In the genomic region with DNA sequence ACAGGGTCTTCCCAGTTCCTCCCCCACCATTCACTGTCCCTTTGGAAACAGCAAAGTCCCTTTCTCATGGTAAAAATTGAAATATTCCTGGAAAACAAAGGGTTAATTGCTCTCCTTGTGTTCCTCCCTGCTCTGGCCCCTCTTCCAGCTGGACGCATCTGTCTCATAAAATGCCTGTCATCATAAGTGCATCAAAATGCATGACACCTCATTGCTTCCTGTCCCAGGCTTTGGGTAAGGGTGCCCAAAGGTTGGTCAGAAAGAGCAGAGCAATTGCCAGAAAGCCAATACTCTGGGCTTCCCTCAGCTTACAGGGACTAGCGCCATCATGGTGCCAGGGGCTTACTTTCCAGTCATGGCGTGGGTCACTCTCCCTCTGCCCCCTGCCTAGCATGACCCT, we compare ENCODE assay signal across 14 mouse cellular contexts. TPM values are rescaled to one million over a fixed set of nuclear protein-coding genes. Genes with fewer than 3 reads are reported as not detected.
A peak's percentile ranks its signal among the peaks of the same experiment; 100 is the strongest.
DNase-seq lines count a peak whose midpoint lies in the region; ATAC-seq and TF ChIP-seq lines count a peak whose summit lies in the region.
"Had no signal": no experiment of that assay in that cellular context is flagged by ENCODE, and none has a peak within 500 bp of the region (broad histone marks: within the 10 kb centered on the region; RNA-seq: fewer than 3 reads in every experiment).

No protein-coding gene starts in this region.

- no peaks in the 10 kb centered on the region for H3K9me3 ChIP-seq in heart, embryonic 15.5 days (replicated peaks)
- H3K9me3 ChIP-seq in lung, embryonic 14.5 days (ENCODE audit: low read depth, low read length): no peaks in the 10 kb centered on the region
- H3K9me3 ChIP-seq: liver, embryonic 12.5 days; midbrain, embryonic 13.5 days had no signal

- H3K27ac ChIP-seq in heart, embryonic 15.5 days: peak overlapping the region; percentile 84
- H3K27ac ChIP-seq in lung, embryonic 14.5 days (ENCODE audit: low read depth): peak overlapping the region; percentile 93
- H3K27ac ChIP-seq: liver, embryonic 12.5 days; midbrain, embryonic 13.5 days had no signal

- no peak for DNase-seq in heart, postnatal 14 days
- DNase-seq in lung, embryonic 14.5 days: peak; percentile 86
- DNase-seq in lung, adult 2 months: no peak
- peak; percentile 20 to 45 for DNase-seq in heart, postnatal 10 days
- DNase-seq in lung, postnatal 4 days: peak; percentile 49 to 61
- no peak for DNase-seq in layer of hippocampus, adult 9-10 months (ENCODE audit: low spot score)
- no peak for DNase-seq in gastrocnemius, postnatal 4 days (ENCODE audit: low spot score in 2 of 2)
- DNase-seq: cerebellum, adult 8-10 months; layer of hippocampus, postnatal 36 days; right cerebral cortex, postnatal 25 days had no signal

- no peak for TF ChIP-seq POLR2A in lung, adult 2 months (IDR thresholded peaks at IDR 0.05; ENCODE audit: borderline replicate concordance, extremely low read depth, low read depth, low read length)

- 0 out of 2 replicates have a peak overlapping the region, but pooled peaks have one; percentile 2 for H3K9ac ChIP-seq in heart, embryonic 15.5 days
- H3K9ac ChIP-seq in lung, embryonic 14.5 days: no peak overlapping the region
- H3K9ac ChIP-seq: liver, embryonic 12.5 days; midbrain, embryonic 13.5 days had no signal

- no peak for ATAC-seq in heart, embryonic 15.5 days (replicated peaks; ENCODE audit: insufficient number of reproducible peaks, insufficient read depth, low FRiP score, low read depth)
- peak; percentile 68 for ATAC-seq in lung, embryonic 14.5 days (ENCODE audit: insufficient read depth)
- ATAC-seq: midbrain, embryonic 13.5 days had no signal

- peaks cover 71% of the 10 kb centered on the region for H3K4me1 ChIP-seq in heart, embryonic 15.5 days (replicated peaks)
- peaks cover 27% of the 10 kb centered on the region for H3K4me1 ChIP-seq in lung, embryonic 14.5 days (ENCODE audit: insufficient read depth)
- H3K4me1 ChIP-seq in lung, adult 2 months (ENCODE audit: control insufficient read depth, insufficient read depth, low read length): peaks cover 15% of the 10 kb centered on the region
- H3K4me1 ChIP-seq: liver, embryonic 12.5 days had no signal

- 50% methylated on average over 3 of the region's 3 CpGs for WGBS in heart, embryonic 15.5 days
- 31% methylated on average over 3 of the region's 3 CpGs for WGBS in lung, embryonic 14.5 days
- 70% methylated on average over 3 of the region's 3 CpGs for WGBS in lung, adult 2 months

- H3K4me3 ChIP-seq in heart, embryonic 15.5 days: no peak overlapping the region
- H3K4me3 ChIP-seq in lung, embryonic 14.5 days (ENCODE audit: low read depth, low read length): no peak overlapping the region
- H3K4me3 ChIP-seq in lung, adult 2 months (replicated peaks; ENCODE audit: extremely low read depth, low read depth, low read length): no peak overlapping the region
- H3K4me3 ChIP-seq: liver, embryonic 12.5 days; midbrain, embryonic 13.5 days had no signal

- no peaks in the 10 kb centered on the region for H3K36me3 ChIP-seq in heart, embryonic 15.5 days
- H3K36me3 ChIP-seq in lung, embryonic 14.5 days (ENCODE audit: insufficient read depth): peaks cover 18% of the 10 kb centered on the region

- H3K27me3 ChIP-seq in heart, embryonic 15.5 days: no peaks in the 10 kb centered on the region
- no peaks in the 10 kb centered on the region for H3K27me3 ChIP-seq in lung, embryonic 14.5 days (ENCODE audit: insufficient read depth, low read length)
- H3K27me3 ChIP-seq: CH12.LX; liver, embryonic 12.5 days; midbrain, embryonic 13.5 days had no signal

- H3K4me2 ChIP-seq in heart, embryonic 15.5 days: no peak overlapping the region
- H3K4me2 ChIP-seq in lung, embryonic 14.5 days: no peak overlapping the region
- H3K4me2 ChIP-seq: liver, embryonic 12.5 days; midbrain, embryonic 13.5 days had no signal

- 0 out of 2 replicates have a peak, but pooled peaks have one; percentile 2 for TF ChIP-seq CTCF in lung, embryonic 14.5 days (IDR thresholded peaks at IDR 0.05; ENCODE audit: low read depth)
- TF ChIP-seq CTCF in lung, adult 2 months (IDR thresholded peaks at IDR 0.05; ENCODE audit: insufficient read depth, low read length): no peak

- intact Hi-C loops in heart, postnatal 14 days (cut with DNase I): no loop called here
- intact Hi-C loops in heart, postnatal 10 days (cut with DNase I): loop anchor here (5.0 kb wide), 1 partner anchor 38 kb away; no protein-coding TSS in a partner anchor

RNA-seq across cellular contexts. Expression of gene Mtss1l, which starts 10.7 kb away (rescaled TPM):
- 10.1 and 15.7 TPM in 2 replicates for polyA plus RNA-seq in heart, embryonic 15.5 days (2015; fragmentation: Nextera tagmentation; extraction: Ambion mirVana)
- total RNA-seq in heart, postnatal 14 days (2021): 10 to 100 TPM; 31.4 to 32.9 TPM
- 30.9 and 39.9 TPM in 2 replicates for polyA plus RNA-seq in lung, embryonic 14.5 days (2014; fragmentation: Nextera tagmentation; extraction: Ambion mirVana)
- 120 and 125 TPM in 2 replicates for polyA plus RNA-seq in lung, adult 2 months (2012; rRNA removed)
- 10 to 100 TPM; 36.2 to 39.6 TPM for total RNA-seq in heart, postnatal 10 days (2021)
- 10 to 100 TPM; 73.8 to 79.3 TPM for total RNA-seq in gastrocnemius, postnatal 4 days (2021)

Comparison
In these comparisons a context has a peak if more than half of its experiments do, and no peak if none do; other contexts are left out.
1. DNase-seq: peak in lung, embryonic 14.5 days (single experiment), heart, postnatal 10 days (2 of 2) and lung, postnatal 4 days (2 of 2); none in heart, postnatal 14 days (0 of 2), lung, adult 2 months (single experiment), layer of hippocampus, adult 9-10 months (single experiment) and gastrocnemius, postnatal 4 days (0 of 2).